Mouse (Mus musculus) cerebellum, adult 18-20 months (tissue): Measurements from ENCODE around the gene Gm20741.

Source experiments
- DNase-seq, 2 experiments: peaks; one replicate each; pipeline ENCODE4 v3.0.0; 2021

The Gm20741 gene

GRCm38 (mm10) chr16:88811827-88812226 lies at the start of gene Gm20741:
Gene Gm20741 (minus strand): TSS chr16:88812220.
- peak; percentile 41 to 50 for DNase-seq

GRCm38 (mm10) chr16:88851450-88851849 lies 39.4 kb upstream of the Gm20741 start:
- DNase-seq = peak; percentile 10 to 15

- DNase-seq = no peak
Observed at GRCm38 (mm10) chr16:88848558-88848957, 36.5 kb upstream of the Gm20741 start.

- DNase-seq = no peak
Observed at GRCm38 (mm10) chr16:88847363-88847762, 35.3 kb upstream of the Gm20741 start.

- no peak for DNase-seq
Observed at GRCm38 (mm10) chr16:88826978-88827377, 15.0 kb upstream of the Gm20741 start.

- DNase-seq = no peak
Observed at GRCm38 (mm10) chr16:88826095-88826652, 14.2 kb upstream of the Gm20741 start, which contains the start of gene Krtap14. Gene Krtap14 (minus strand): TSS chr16:88826145.

- DNase-seq = peak; percentile 4 to 13
Observed at GRCm38 (mm10) chr16:88823736-88824135, 11.7 kb upstream of the Gm20741 start.

GRCm38 (mm10) chr16:88820066-88820465 lies 8.0 kb upstream of the Gm20741 start, which contains the start of gene Krtap15:
Gene Krtap15 (plus strand): TSS chr16:88820215.
- DNase-seq = no peak

- no peak for DNase-seq
Observed at GRCm38 (mm10) chr16:88786786-88787185, 25.2 kb downstream of the Gm20741 start.

- no peak for DNase-seq
Observed at GRCm38 (mm10) chr16:88777596-88777995, 34.4 kb downstream of the Gm20741 start, which contains the start of gene Gm5965. Gene Gm5965 (plus strand): TSS chr16:88777896.

- no peak for DNase-seq
Observed at GRCm38 (mm10) chr16:88774106-88774505, 37.9 kb downstream of the Gm20741 start, which contains the start of gene 2310057N15Rik. Gene 2310057N15Rik (minus strand): TSS chr16:88774206.
